Mouse (Mus musculus) embryonic facial prominence, embryonic 12.5 days (tissue): ENCODE results near the gene Gapdhs. TPM values are rescaled to one million over a fixed set of nuclear protein-coding genes. Genes with fewer than 3 reads are reported as not detected.

Experiments
- ATAC-seq: fragments of 200-750 bp; cut with Nextera tagmentation; 2 replicates; pipeline ENCODE4 v1.8.0; 2017; ENCODE audit not compliant: insufficient number of reproducible peaks, insufficient read depth, low FRiP score, low TSS enrichment
- H3K27ac ChIP-seq: fragments of 300-500 bp; sonication (generic); 2 replicates; pipeline ENCODE4 v1.5.1; 2016; ENCODE audit warnings: mild to moderate bottlenecking
- H3K27me3 ChIP-seq: fragments of 300-500 bp; sonication (generic); 2 replicates; pipeline ENCODE4 v1.6.1; 2016; ENCODE audit warnings: mild to moderate bottlenecking, moderate library complexity
- H3K36me3 ChIP-seq: fragments of 300-500 bp; sonication (generic); 2 replicates; pipeline ENCODE4 v1.6.1; 2016; ENCODE audit warnings: mild to moderate bottlenecking
- H3K4me1 ChIP-seq: fragments of 300-500 bp; sonication (generic); 2 replicates; pipeline ENCODE4 v1.6.1; 2016
- H3K4me2 ChIP-seq: fragments of 300-500 bp; sonication (generic); replicated peaks from 2 replicates; pipeline ENCODE4 v1.6.1; 2016; ENCODE audit warnings: mild to moderate bottlenecking, moderate library complexity
- H3K4me3 ChIP-seq: fragments of 300-500 bp; sonication (generic); 2 replicates; pipeline ENCODE4 v1.5.1; 2016; ENCODE audit warnings: mild to moderate bottlenecking
- H3K9ac ChIP-seq: fragments of 300-500 bp; sonication (generic); 2 replicates; pipeline ENCODE4 v1.6.1; 2016; ENCODE audit warnings: mild to moderate bottlenecking, moderate library complexity
- H3K9me3 ChIP-seq: fragments of 300-500 bp; sonication (generic); 2 replicates; pipeline ENCODE4 v1.6.1; 2016; ENCODE audit warnings: mild to moderate bottlenecking, moderate library complexity
- WGBS: fragments of 180-500 bp; shearing (Covaris S2); methylation state at CpG from one replicate; pipeline ENCODE4 v1.1.7; 2016; 5-methylcytosine and 5-hydroxymethylcytosine counted together
- polyA plus RNA-seq: library from polyadenylated mRNA; unstranded; fragments of >200 nt; fragmentation: Nextera tagmentation; extraction: Ambion mirVana; gene quantifications from 2 replicates; pipeline ENCODE4 v1.2.1, GENCODE M21; 2016

Gapdhs gene
- polyA plus RNA-seq, 1 experiment from 2014 or later, result 0.97 TPM

DNA sequence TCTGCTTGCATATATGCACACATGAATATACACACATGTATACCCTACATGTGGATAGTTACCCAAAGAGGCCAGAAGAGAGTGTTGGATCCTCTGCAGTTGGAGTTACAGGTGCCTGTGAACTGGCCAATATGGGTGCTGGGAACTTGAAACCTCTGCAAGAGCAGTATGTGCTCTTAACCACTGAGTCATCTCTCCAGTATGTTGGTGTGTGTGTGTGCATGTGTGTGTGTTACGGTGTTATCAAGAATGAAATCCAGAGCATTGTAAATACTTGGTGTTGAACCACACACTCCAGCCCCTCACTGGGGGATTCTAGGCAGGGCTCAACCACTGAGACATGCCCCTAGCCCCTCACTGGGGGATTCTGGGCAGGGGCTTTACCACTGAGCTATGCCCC lies 36.0 kb downstream of the Gapdhs start:
- Histone ChIP-seq H3K27me3 (peaks cover 5% of the 10 kb centered on the region; the same call in 1 of the 2 replicates), H3K36me3 (no peaks in the 10 kb centered on the region), H3K4me2 (no peak overlapping the region), H3K9ac (no peak overlapping the region), H3K4me3 (no peak overlapping the region), H3K9me3 (no peaks in the 10 kb centered on the region), H3K27ac (no peak overlapping the region), H3K4me1 (no peaks in the 10 kb centered on the region)
- no peak for ATAC-seq
- 88% methylated on average over 1 of the region's 1 CpGs for WGBS

DNA sequence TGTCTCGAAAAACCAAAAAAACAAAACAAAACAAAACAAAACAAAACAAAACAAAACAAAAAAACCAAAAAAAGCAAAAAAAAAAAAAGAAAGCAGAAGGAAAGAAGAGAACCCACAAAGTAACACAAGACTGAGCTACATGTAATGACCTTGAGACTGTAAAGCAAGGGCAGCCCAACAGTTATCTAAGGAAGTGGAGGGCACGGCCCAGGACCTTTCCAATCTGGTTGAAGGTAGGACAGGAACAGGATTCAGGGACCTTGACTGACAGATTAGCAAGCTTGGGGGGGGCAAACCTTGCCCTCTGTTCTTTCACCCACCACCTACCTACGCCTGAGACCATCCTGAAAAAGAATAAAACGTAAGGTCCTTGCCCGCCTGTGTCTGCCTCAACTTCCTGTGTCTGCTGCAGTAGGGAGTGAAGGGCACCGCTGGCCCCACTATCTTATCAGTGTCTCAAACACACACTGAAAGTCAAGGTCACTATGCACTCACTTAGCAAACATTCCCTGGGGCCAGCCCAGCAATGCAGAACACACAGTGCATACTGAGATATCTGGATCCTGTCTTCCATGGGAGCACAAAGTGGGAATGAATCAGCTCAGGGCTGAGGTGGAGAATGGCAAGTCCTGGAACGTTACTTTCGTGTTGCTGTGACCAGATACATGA lies 37.1 kb downstream of the Gapdhs start:
- 77% methylated on average over 8 of the region's 8 CpGs for WGBS
- Histone ChIP-seq H3K9me3 (no peaks in the 10 kb centered on the region), H3K4me3 (no peak overlapping the region), H3K27me3 (peaks cover 5% of the 10 kb centered on the region; the same call in 1 of the 2 replicates), H3K4me2 (no peak overlapping the region), H3K9ac (no peak overlapping the region), H3K36me3 (no peaks in the 10 kb centered on the region), H3K4me1 (no peaks in the 10 kb centered on the region), H3K27ac (no peak overlapping the region)
- ATAC-seq, result no peak

DNA sequence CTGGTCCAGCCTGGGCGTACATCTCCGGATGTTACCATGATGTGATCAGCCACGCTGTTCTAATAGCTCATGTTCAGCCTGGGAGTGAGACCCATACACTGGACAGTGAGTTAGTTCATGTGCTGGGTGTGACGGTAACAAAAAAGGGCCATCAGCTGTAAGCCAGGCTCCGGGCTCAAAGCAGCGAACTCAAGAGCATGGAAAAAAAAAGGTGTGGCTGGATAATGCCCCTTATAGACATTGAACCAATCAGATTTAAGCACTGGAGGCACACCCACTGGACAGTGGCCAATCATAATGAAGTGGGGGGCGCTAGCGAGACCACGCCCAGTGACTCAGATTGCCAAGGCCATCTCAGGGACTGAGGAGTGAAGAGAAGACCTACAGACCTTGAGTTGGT lies 44.9 kb downstream of the Gapdhs start, which contains the start of gene 2200002J24Rik:
TSS of gene 2200002J24Rik (plus strand) at position 338 of the 400 bp plus-strand sequence.
- Histone ChIP-seq H3K9ac (no peak within 1 kb of the TSS), H3K9me3 (no peaks in the 10 kb centered on the region), H3K4me3 (no peak within 1 kb of the TSS), H3K4me2 (no peak within 1 kb of the TSS), H3K4me1 (no peaks in the 10 kb centered on the region), H3K36me3 (no peaks in the 10 kb centered on the region), H3K27me3 (no peaks in the 10 kb centered on the region), H3K27ac (no peak within 1 kb of the TSS)
- 35% methylated on average over 9 of the region's 9 CpGs for WGBS
- no peak for ATAC-seq

DNA sequence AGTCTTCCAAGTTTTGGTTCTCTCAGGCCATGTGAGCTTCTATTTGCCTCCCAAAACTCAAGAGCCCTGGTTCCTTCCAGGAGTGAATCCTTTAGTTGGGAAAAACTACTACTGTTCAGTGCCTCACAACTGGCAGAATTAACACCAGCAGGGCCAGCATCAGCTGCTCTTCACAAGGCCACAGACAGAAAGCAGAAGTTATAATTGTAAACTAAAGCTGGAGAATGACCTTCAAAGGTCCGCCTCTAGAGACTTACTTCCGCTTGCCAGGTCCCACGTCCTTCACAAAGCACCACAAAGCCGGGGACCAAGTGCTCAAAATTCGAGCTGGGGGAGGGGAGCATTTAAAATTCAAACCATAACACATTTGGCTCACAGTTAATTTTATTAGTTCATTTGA lies 45.4 kb downstream of the Gapdhs start:
- H3K4me3 ChIP-seq, result no peak overlapping the region
- no peaks in the 10 kb centered on the region for H3K4me1 ChIP-seq

DNA sequence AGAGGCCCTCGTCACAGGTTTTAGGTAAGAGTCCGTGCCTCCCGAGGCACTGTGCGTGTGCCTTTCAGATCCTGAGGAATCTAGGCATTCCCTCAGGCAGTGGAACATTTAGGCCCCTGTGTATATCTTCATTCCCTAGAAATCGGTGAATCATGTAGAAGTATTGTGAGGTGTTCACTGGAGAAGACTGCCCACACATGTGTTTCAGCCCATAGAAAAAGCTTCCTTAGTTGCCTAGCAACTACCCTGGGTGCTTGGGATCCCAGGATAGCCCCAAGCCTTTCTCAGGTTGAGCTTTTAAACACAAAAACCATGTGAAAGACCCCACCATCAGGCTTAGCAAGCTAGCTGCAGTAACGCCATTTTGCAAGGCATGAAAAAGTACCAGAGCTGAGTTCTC lies 55.2 kb downstream of the Gapdhs start:
- no peaks in the 10 kb centered on the region for H3K9me3 ChIP-seq
- H3K9ac ChIP-seq, result no peak overlapping the region
- H3K27ac ChIP-seq, result no peak overlapping the region
- H3K4me2 ChIP-seq, result no peak overlapping the region
- H3K4me1 ChIP-seq, result no peaks in the 10 kb centered on the region
- ATAC-seq, result no peak
- no peak overlapping the region for H3K4me3 ChIP-seq
- no peaks in the 10 kb centered on the region for H3K36me3 ChIP-seq
- peaks cover 21% of the 10 kb centered on the region for H3K27me3 ChIP-seq
- 65% methylated on average over 6 of the region's 6 CpGs for WGBS

More for the DNA sequence above, 45.4 kb downstream of the Gapdhs start:
- H3K9ac ChIP-seq, result no peak overlapping the region
- no peaks in the 10 kb centered on the region for H3K36me3 ChIP-seq
- WGBS, result 57% methylated on average over 5 of the region's 5 CpGs
- H3K9me3 ChIP-seq, result no peaks in the 10 kb centered on the region
- no peak overlapping the region for H3K4me2 ChIP-seq
- no peak overlapping the region for H3K27ac ChIP-seq
- ATAC-seq, result no peak
- no peaks in the 10 kb centered on the region for H3K27me3 ChIP-seq

DNA sequence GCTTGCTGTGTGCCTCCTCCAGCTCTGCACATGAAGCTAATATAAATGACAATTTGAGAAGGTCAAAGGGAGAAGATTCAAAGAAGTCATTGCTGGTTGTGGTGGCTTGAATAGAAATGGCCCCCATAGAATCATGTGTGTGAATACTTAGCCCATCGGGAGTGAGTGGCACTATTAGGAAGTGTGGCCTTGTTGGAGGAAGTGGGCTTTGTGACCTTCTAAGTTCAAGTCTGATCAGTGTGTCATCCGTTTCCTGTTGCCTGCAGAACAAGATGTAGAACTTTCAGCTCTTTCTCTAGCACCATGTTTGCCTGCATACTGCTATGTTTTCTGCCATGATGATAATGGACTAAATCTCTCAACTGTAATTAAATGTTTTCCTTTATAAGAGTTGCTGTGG lies 60.1 kb downstream of the Gapdhs start:
- no peak overlapping the region for H3K4me2 ChIP-seq
- no peak overlapping the region for H3K4me3 ChIP-seq
- no peaks in the 10 kb centered on the region for H3K9me3 ChIP-seq
- H3K9ac ChIP-seq, result no peak overlapping the region
- WGBS, result 73% methylated on average over 2 of the region's 2 CpGs
- H3K4me1 ChIP-seq, result no peaks in the 10 kb centered on the region
- H3K36me3 ChIP-seq, result no peaks in the 10 kb centered on the region
- ATAC-seq, result no peak
- H3K27me3 ChIP-seq, result peaks cover 20% of the 10 kb centered on the region
- H3K27ac ChIP-seq, result no peak overlapping the region

DNA sequence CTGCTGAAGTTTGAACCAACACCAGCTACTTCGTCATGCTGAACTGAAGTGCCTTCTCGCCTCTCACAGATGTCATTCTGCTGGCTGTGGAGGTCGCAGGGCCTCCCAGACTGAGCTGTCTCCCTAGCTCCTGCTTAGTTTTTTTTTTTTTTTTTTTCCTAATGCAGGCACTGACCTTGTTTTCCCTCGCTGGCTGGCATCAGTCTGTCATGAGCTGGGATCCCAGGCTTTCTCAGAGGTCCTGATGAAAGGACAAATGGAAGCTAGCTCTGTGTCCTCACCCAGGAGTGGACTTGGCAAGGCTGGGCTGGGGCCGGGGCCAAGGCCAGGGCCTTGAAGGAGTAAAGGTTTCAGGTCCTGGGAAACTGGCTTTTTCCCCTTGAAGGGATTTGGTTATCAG lies 61.6 kb downstream of the Gapdhs start:
- Histone ChIP-seq H3K4me3 (no peak overlapping the region), H3K9me3 (no peaks in the 10 kb centered on the region), H3K4me1 (no peaks in the 10 kb centered on the region), H3K36me3 (no peaks in the 10 kb centered on the region), H3K27me3 (peaks cover 6% of the 10 kb centered on the region), H3K9ac (no peak overlapping the region), H3K27ac (no peak overlapping the region), H3K4me2 (no peak overlapping the region)
- 60% methylated on average over 5 of the region's 5 CpGs for WGBS
- ATAC-seq, result no peak

Other genes with a start within 250 kb of the Gapdhs start
- 20.0 and 26.5 TPM in 2 replicates for gene Arhgap33, start 208.6 kb downstream of the Gapdhs start, polyA plus RNA-seq
- 8.5 and 9.2 TPM in 2 replicates for gene Hspb6, start 191.5 kb downstream of the Gapdhs start, polyA plus RNA-seq
- gene Proser3, start 191.4 kb downstream of the Gapdhs start, polyA plus RNA-seq, result 15.6 and 16.0 TPM in 2 replicates
- 44.7 and 49.1 TPM in 2 replicates for gene Lin37, start 183.8 kb downstream of the Gapdhs start, polyA plus RNA-seq
- 94.1 TPM in 2 replicates for gene U2af1l4, start 180.4 kb downstream of the Gapdhs start, polyA plus RNA-seq
- gene Gm49396, start 180.3 kb downstream of the Gapdhs start, polyA plus RNA-seq, result 16.5 and 17.4 TPM in 2 replicates
- 132 and 138 TPM in 2 replicates for gene Psenen, start 180.1 kb downstream of the Gapdhs start, polyA plus RNA-seq
- gene Igflr1, start 178.3 kb downstream of the Gapdhs start, polyA plus RNA-seq, result 4.1 and 5.5 TPM in 2 replicates
- 11.6 and 12.6 TPM in 2 replicates for gene Kmt2b, start 155.0 kb downstream of the Gapdhs start, polyA plus RNA-seq
- gene Zbtb32, start 144.8 kb downstream of the Gapdhs start, polyA plus RNA-seq, result 0.17 and 0.19 TPM in 2 replicates
- 0.37 and 0.73 TPM in 2 replicates for gene Upk1a, start 130.8 kb downstream of the Gapdhs start, polyA plus RNA-seq
- gene Cox6b1, start 117.5 kb downstream of the Gapdhs start, polyA plus RNA-seq, result 761 and 784 TPM in 2 replicates
- gene Etv2, start 107.8 kb downstream of the Gapdhs start, polyA plus RNA-seq, result not detected in 2 replicates
- 151 and 154 TPM in 2 replicates for gene Rbm42, start 93.4 kb downstream of the Gapdhs start, polyA plus RNA-seq
- 54.8 and 59.3 TPM in 2 replicates for gene Haus5, start 78.7 kb downstream of the Gapdhs start, polyA plus RNA-seq
- gene Pmis2, start 72.1 kb downstream of the Gapdhs start, polyA plus RNA-seq, result not detected in 2 replicates
- gene 2200002J24Rik, start 44.8 kb downstream of the Gapdhs start, polyA plus RNA-seq, result not detected in 2 replicates
- gene Atp4a, start 31.5 kb downstream of the Gapdhs start, polyA plus RNA-seq, result 0.50 and 0.96 TPM in 2 replicates
- 156 and 166 TPM in 2 replicates for gene Tmem147, start 14.1 kb downstream of the Gapdhs start, polyA plus RNA-seq
- 1.1 and 1.3 TPM in 2 replicates for gene Sbsn, start 7.8 kb upstream of the Gapdhs start, polyA plus RNA-seq
- 0.32 TPM in 1 of 2 replicates, not detected in the other for gene Dmkn, start 20.1 kb upstream of the Gapdhs start, polyA plus RNA-seq
- gene Krtdap, start 44.2 kb upstream of the Gapdhs start, polyA plus RNA-seq, result 1.0 and 1.1 TPM in 2 replicates
- gene Ffar2, start 80.1 kb upstream of the Gapdhs start, polyA plus RNA-seq, result 0.24 TPM in 1 of 2 replicates, not detected in the other
- 0.13 TPM in 1 of 2 replicates, not detected in the other for gene Ffar3, start 112.5 kb upstream of the Gapdhs start, polyA plus RNA-seq
- not detected in 2 replicates for gene Ffar1, start 117.9 kb upstream of the Gapdhs start, polyA plus RNA-seq
- 0.09 and 0.17 TPM in 2 replicates for gene Cd22, start 136.7 kb upstream of the Gapdhs start, polyA plus RNA-seq
- gene Mag, start 171.2 kb upstream of the Gapdhs start, polyA plus RNA-seq, result 0.26 and 0.29 TPM in 2 replicates
- gene Hamp2, start 181.0 kb upstream of the Gapdhs start, polyA plus RNA-seq, result not detected in 2 replicates
- not detected in 2 replicates for gene Hamp, start 200.4 kb upstream of the Gapdhs start, polyA plus RNA-seq
- gene Usf2, start 213.1 kb upstream of the Gapdhs start, polyA plus RNA-seq, result 31.8 and 32.7 TPM in 2 replicates
- gene Lsr, start 229.8 kb upstream of the Gapdhs start, polyA plus RNA-seq, result 25.6 and 26.2 TPM in 2 replicates
- 1.4 and 2.0 TPM in 2 replicates for gene Fam187b, start 230.1 kb upstream of the Gapdhs start, polyA plus RNA-seq